11 mouse cellular contexts compared by ENCODE assay signal in the genomic region with DNA sequence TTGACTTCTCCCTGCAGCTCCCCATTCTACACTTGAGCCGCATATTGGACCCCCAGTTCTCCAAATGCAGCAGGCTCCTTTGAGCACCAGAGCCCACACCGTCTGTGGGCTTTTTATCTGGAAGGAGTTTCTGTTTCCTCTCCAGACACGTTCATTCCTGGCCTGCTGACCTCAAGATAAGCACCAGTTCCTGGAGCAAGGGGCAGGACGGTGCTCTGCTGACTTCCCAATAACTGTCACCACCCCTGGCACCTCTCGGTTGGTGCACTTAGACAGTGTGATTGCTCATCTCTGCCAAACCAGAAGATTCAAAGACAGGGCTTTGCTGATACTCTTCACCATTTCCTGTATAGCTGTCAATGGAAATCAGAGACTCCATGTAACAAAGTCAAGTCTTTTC.
DNase-seq lines count a peak whose midpoint lies in the region; ATAC-seq and TF ChIP-seq lines count a peak whose summit lies in the region.
"Had no signal": no experiment of that assay in that cellular context is flagged by ENCODE, and none has a peak within 500 bp of the region (broad histone marks: within the 10 kb centered on the region; RNA-seq: fewer than 3 reads in every experiment).

No protein-coding gene starts in this region.

- no peak for TF ChIP-seq CTCF in MEL (IDR thresholded peaks at IDR 0.05 in 2 of 3, conservative IDR thresholded peaks at IDR 0.05 in 1 of 3; ENCODE audit: control insufficient read depth in 1 of 3, insufficient read depth in 1 of 3, low read depth in 2 of 3, low read length in 3 of 3, poor library complexity in 1 of 3, severe bottlenecking in 1 of 3)

- no peak for TF ChIP-seq POLR2A in MEL (IDR thresholded peaks at IDR 0.05; ENCODE audit: control insufficient read depth in 1 of 2, insufficient read depth in 1 of 2, low read depth in 1 of 2, low read length in 2 of 2, poor library complexity in 1 of 2)

- no peak for TF ChIP-seq RAD21 in MEL (IDR thresholded peaks at IDR 0.05; ENCODE audit: low read depth, low read length)

- H3K4me2 ChIP-seq in heart, embryonic 16.5 days (ENCODE audit: low read depth, low read length) = 0 out of 2 replicates have a peak overlapping the region, but pooled peaks have one; percentile 12
- H3K4me2 ChIP-seq in liver, embryonic 13.5 days = peak overlapping the region; percentile 37
- H3K4me2 ChIP-seq: embryonic facial prominence, embryonic 13.5 days; lung, embryonic 15.5 days had no signal

- no peak overlapping the region for H3K4me3 ChIP-seq in MEL (ENCODE audit: control insufficient read depth in 1 of 2, insufficient read depth in 1 of 2, low read depth in 2 of 2, low read length in 2 of 2)
- H3K4me3 ChIP-seq in heart, embryonic 16.5 days (ENCODE audit: low read length) = no peak overlapping the region
- H3K4me3 ChIP-seq in liver, embryonic 13.5 days (replicated peaks) = no peak overlapping the region
- H3K4me3 ChIP-seq in forebrain, embryonic 10.5 days = no peak overlapping the region
- H3K4me3 ChIP-seq: embryonic facial prominence, embryonic 13.5 days; lung, embryonic 15.5 days had no signal

- H3K27ac ChIP-seq in MEL (ENCODE audit: control insufficient read depth, low read depth, low read length) = peak overlapping the region; percentile 17; the same call in 1 of the 2 replicates
- H3K27ac ChIP-seq in heart, embryonic 16.5 days (ENCODE audit: low read length) = 0 out of 2 replicates have a peak overlapping the region, but pooled peaks have one; percentile 14
- no peak overlapping the region for H3K27ac ChIP-seq in liver, embryonic 13.5 days
- H3K27ac ChIP-seq in forebrain, embryonic 10.5 days = no peak overlapping the region
- H3K27ac ChIP-seq: embryonic facial prominence, embryonic 13.5 days; lung, embryonic 15.5 days had no signal

- no peak overlapping the region for H3K9ac ChIP-seq in MEL (ENCODE audit: control insufficient read depth, low read depth, low read length, poor library complexity, severe bottlenecking)
- no peak overlapping the region for H3K9ac ChIP-seq in heart, embryonic 16.5 days (ENCODE audit: low read length)
- no peak overlapping the region for H3K9ac ChIP-seq in liver, embryonic 13.5 days
- H3K9ac ChIP-seq: embryonic facial prominence, embryonic 13.5 days; lung, embryonic 15.5 days had no signal

- no peak for ATAC-seq in heart, embryonic 16.5 days (replicated peaks; ENCODE audit: extremely low read depth, insufficient read depth, low FRiP score)
- peak; percentile 97 for ATAC-seq in liver, embryonic 13.5 days (ENCODE audit: low read depth)

- H3K9me3 ChIP-seq in MEL (replicated peaks; ENCODE audit: insufficient read depth, low read length) = no peaks in the 10 kb centered on the region
- H3K9me3 ChIP-seq in heart, embryonic 16.5 days (replicated peaks; ENCODE audit: control insufficient read depth, low read length) = no peaks in the 10 kb centered on the region
- no peaks in the 10 kb centered on the region for H3K9me3 ChIP-seq in liver, embryonic 13.5 days (replicated peaks)
- H3K9me3 ChIP-seq in forebrain, embryonic 10.5 days = no peaks in the 10 kb centered on the region
- H3K9me3 ChIP-seq: embryonic facial prominence, embryonic 13.5 days; lung, embryonic 15.5 days had no signal

- 8% methylated on average over 5 of the region's 5 CpGs for WGBS in heart, embryonic 16.5 days
- WGBS in liver, embryonic 13.5 days (ENCODE audit: insufficient replicate concordance) = 5% methylated on average over 5 of the region's 5 CpGs
- WGBS in forebrain, embryonic 10.5 days = 74% methylated on average over 5 of the region's 5 CpGs

- H3K36me3 ChIP-seq in MEL (ENCODE audit: control insufficient read depth in 1 of 2, insufficient read depth in 2 of 2, low read length in 2 of 2) = peaks cover 0 to 16% of the 10 kb centered on the region in 2 experiments; a peak in 2 of 4 replicates
- no peaks in the 10 kb centered on the region for H3K36me3 ChIP-seq in heart, embryonic 16.5 days (ENCODE audit: control insufficient read depth, insufficient read depth)
- H3K36me3 ChIP-seq in liver, embryonic 13.5 days = no peaks in the 10 kb centered on the region
- H3K36me3 ChIP-seq in forebrain, embryonic 10.5 days (replicated peaks) = no peaks in the 10 kb centered on the region
- H3K36me3 ChIP-seq: embryonic facial prominence, embryonic 13.5 days; lung, embryonic 15.5 days had no signal

- H3K4me1 ChIP-seq in MEL (ENCODE audit: control insufficient read depth in 1 of 2, insufficient read depth in 2 of 2, low read length in 2 of 2) = peaks cover 0 to 14% of the 10 kb centered on the region in 2 experiments; a peak in 3 of 4 replicates
- H3K4me1 ChIP-seq in heart, embryonic 16.5 days (ENCODE audit: control insufficient read depth, insufficient read depth, low read length) = peaks cover 17% of the 10 kb centered on the region
- H3K4me1 ChIP-seq in liver, embryonic 13.5 days (replicated peaks) = peaks cover 29% of the 10 kb centered on the region
- H3K4me1 ChIP-seq in forebrain, embryonic 10.5 days = peaks cover 18% of the 10 kb centered on the region

- peak; percentile 84 to 91 for TF ChIP-seq EP300 in MEL (IDR thresholded peaks at IDR 0.05; ENCODE audit: low read depth in 1 of 2, low read length in 2 of 2)

- H3K27me3 ChIP-seq in MEL (ENCODE audit: control insufficient read depth in 1 of 2, insufficient read depth in 2 of 2, low read length in 2 of 2) = no peaks in the 10 kb centered on the region; a peak in 1 of 4 replicates
- no peaks in the 10 kb centered on the region for H3K27me3 ChIP-seq in heart, embryonic 16.5 days (ENCODE audit: control insufficient read depth, insufficient read depth, low read length)
- H3K27me3 ChIP-seq in liver, embryonic 13.5 days = no peaks in the 10 kb centered on the region
- no peaks in the 10 kb centered on the region for H3K27me3 ChIP-seq in forebrain, embryonic 10.5 days (ENCODE audit: poor library complexity, severe bottlenecking)
- H3K27me3 ChIP-seq: embryonic facial prominence, embryonic 13.5 days; lung, embryonic 15.5 days had no signal

- H3K79me2 ChIP-seq in MEL (ENCODE audit: control insufficient read depth, insufficient read depth, low read length, poor library complexity) = no peaks in the 10 kb centered on the region

- peak; percentile 18 to 27 for DNase-seq in heart, adult 18-20 months
- DNase-seq in heart, adult 8-10 months (ENCODE audit: low spot score) = no peak
- peak; percentile 84 for DNase-seq in MEL (ENCODE audit: low read depth, low spot score)
- peak; percentile 60 for DNase-seq in liver, embryonic 13.5 days
- no peak for DNase-seq in right cerebral cortex, postnatal 4 days
- DNase-seq in layer of hippocampus, postnatal 14 days (ENCODE audit: low spot score in 2 of 2) = no peak
- DNase-seq in forebrain, embryonic 10.5 days (ENCODE audit: extremely low spot score, low spot score) = no peak
- DNase-seq: right cerebral cortex, adult 18-20 months had no signal

TF ChIP-seq in MEL, 35 proteins besides CTCF, POLR2A, EP300 and RAD21 (continues in another document):
- TF ChIP-seq KAT2A (conservative IDR thresholded peaks at IDR 0.05; ENCODE audit: low read depth, low read length) (no peak), ZKSCAN1 (IDR thresholded peaks at IDR 0.05; ENCODE audit: low read depth, low read length) (no peak), TAL1 (IDR thresholded peaks at IDR 0.05; ENCODE audit: low read length) (peak; percentile 91), SIN3A (IDR thresholded peaks at IDR 0.05; ENCODE audit: low read length) (peak; percentile 61; the same call in 1 of the 2 replicates), CHD2 (IDR thresholded peaks at IDR 0.05; ENCODE audit: low read length) (no peak), USF2 (IDR thresholded peaks at IDR 0.05; ENCODE audit: borderline replicate concordance in 1 of 2, insufficient read depth in 1 of 2, low read depth in 1 of 2, low read length in 2 of 2) (no peak), SMC3 (IDR thresholded peaks at IDR 0.05; ENCODE audit: low read depth, low read length) (0 out of 2 replicates have a peak, but pooled peaks have one; percentile 11), CHD1 (IDR thresholded peaks at IDR 0.05; ENCODE audit: low read depth, low read length) (no peak), ZMIZ1 (IDR thresholded peaks at IDR 0.05; ENCODE audit: low read depth, low read length) (no peak), POLR2AphosphoS2 (IDR thresholded peaks at IDR 0.05; ENCODE audit: low read length) (no peak), BHLHE40 (IDR thresholded peaks at IDR 0.05; ENCODE audit: borderline replicate concordance, low read depth, low read length) (peak; percentile 79), GATA1 (IDR thresholded peaks at IDR 0.05; ENCODE audit: low read depth, low read length) (peak; percentile 86), USF1 (IDR thresholded peaks at IDR 0.05; ENCODE audit: low read depth, low read length) (no peak), RCOR1 (IDR thresholded peaks at IDR 0.05; ENCODE audit: low read depth, low read length) (peak; percentile 91), JUND (IDR thresholded peaks at IDR 0.05; ENCODE audit: low read depth, low read length) (no peak), TCF12 (IDR thresholded peaks at IDR 0.05; ENCODE audit: low read depth, low read length) (peak; percentile 89), UBTF (IDR thresholded peaks at IDR 0.05; ENCODE audit: borderline replicate concordance, insufficient read depth, low read depth, low read length) (no peak), MYB (IDR thresholded peaks at IDR 0.05; ENCODE audit: low read depth, low read length) (peak; percentile 54), POLR2AphosphoS5 (IDR thresholded peaks at IDR 0.05; ENCODE audit: borderline replicate concordance, low read depth, low read length) (no peak), E2F4 (IDR thresholded peaks at IDR 0.05; ENCODE audit: borderline replicate concordance, low read depth, low read length) (no peak), MEF2A (IDR thresholded peaks at IDR 0.05; ENCODE audit: extremely low read depth, insufficient replicate concordance, low read depth, low read length, poor library complexity, severe bottlenecking) (no peak), GABPA (IDR thresholded peaks at IDR 0.05; ENCODE audit: low read depth, low read length) (no peak), NRF1 (IDR thresholded peaks at IDR 0.05; ENCODE audit: insufficient read depth, low read depth, low read length, poor library complexity, severe bottlenecking) (no peak), MAX (IDR thresholded peaks at IDR 0.05; ENCODE audit: low read length) (no peak), ZNF384 (IDR thresholded peaks at IDR 0.05; ENCODE audit: low read depth, low read length) (no peak), MAFK (IDR thresholded peaks at IDR 0.05; ENCODE audit: borderline replicate concordance, low read depth, low read length) (no peak), MXI1 (IDR thresholded peaks at IDR 0.05; ENCODE audit: low read depth, low read length) (no peak; the same call in 1 of the 2 replicates), ELF1 (IDR thresholded peaks at IDR 0.05; ENCODE audit: low read depth, low read length) (0 out of 2 replicates have a peak, but pooled peaks have one; percentile 4), NELFE (IDR thresholded peaks at IDR 0.05; ENCODE audit: low read depth, low read length) (no peak)

Comparison
In these comparisons a context has a peak if more than half of its experiments do, and no peak if none do; other contexts are left out.
1. DNase-seq: peak in heart, adult 18-20 months (2 of 2), MEL (single experiment) and liver, embryonic 13.5 days (single experiment); none in heart, adult 8-10 months (single experiment), right cerebral cortex, postnatal 4 days (single experiment), layer of hippocampus, postnatal 14 days (0 of 2) and forebrain, embryonic 10.5 days (single experiment).
2. H3K27ac ChIP-seq: peak in MEL (single experiment) and heart, embryonic 16.5 days (single experiment); none in liver, embryonic 13.5 days (single experiment) and forebrain, embryonic 10.5 days (single experiment).